Mouse (Mus musculus): Measurements from ENCODE around the gene Prss47. TPM values are rescaled to one million over a fixed set of nuclear protein-coding genes. Genes with fewer than 3 reads are reported as not detected.

Gene Prss47
- polyA plus RNA-seq, 1 experiment = not detected

DNA sequence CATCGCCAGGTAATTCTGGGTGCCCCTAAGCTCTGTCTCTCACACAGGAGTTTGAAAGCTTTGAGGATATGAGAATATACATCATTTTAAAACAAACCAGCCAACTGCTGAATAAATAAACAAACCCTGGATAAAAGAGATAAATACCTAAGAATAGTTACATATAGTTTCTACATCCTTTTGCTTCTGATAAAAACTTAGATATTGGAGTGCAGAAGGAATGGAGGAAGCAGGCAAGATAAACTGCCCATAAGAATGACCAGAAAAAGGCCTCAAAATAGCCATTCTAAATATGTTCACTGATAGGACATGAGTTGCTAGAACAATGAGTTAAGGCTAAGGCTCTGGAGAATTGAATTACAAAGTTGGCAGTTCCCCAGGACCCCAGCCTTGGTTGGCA, 45.8 kb downstream of the Prss47 start:
- no peak for TF ChIP-seq CTCF (IDR thresholded peaks at IDR 0.05; ENCODE audit: borderline replicate concordance, insufficient read depth, low read length)
- TF ChIP-seq POLR2A (IDR thresholded peaks at IDR 0.05; ENCODE audit: low read depth, low read length) = no peak
- Histone ChIP-seq H3K4me1 (ENCODE audit: control insufficient read depth, insufficient read depth, low read length) (no peaks in the 10 kb centered on the region), H3K27ac (ENCODE audit: insufficient read depth, low read length) (no peak overlapping the region)

DNA sequence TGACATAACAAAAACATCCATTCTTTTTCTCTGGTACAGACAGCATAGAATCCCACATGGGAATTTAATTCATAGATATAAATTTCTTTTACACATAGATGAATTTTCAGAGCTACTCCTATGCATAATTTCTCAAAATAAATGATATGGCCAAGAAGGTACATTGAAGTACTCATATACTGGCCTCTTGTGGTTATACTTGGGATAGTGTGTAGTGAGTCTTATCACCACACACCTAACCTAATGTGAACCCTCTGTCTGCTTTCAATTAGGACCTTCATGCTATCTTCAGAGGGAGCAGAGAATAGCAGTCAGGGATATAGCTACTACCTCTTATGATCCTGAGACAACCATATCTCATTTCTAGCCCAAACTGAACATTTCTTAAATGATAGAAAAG, 47.1 kb downstream of the Prss47 start:
- Histone ChIP-seq H3K27ac (ENCODE audit: insufficient read depth, low read length) (no peak overlapping the region), H3K4me3 (ENCODE audit: insufficient read depth, low read length) (no peak overlapping the region), H3K4me1 (ENCODE audit: control insufficient read depth, insufficient read depth, low read length) (no peaks in the 10 kb centered on the region)
- TF ChIP-seq CTCF (IDR thresholded peaks at IDR 0.05; ENCODE audit: borderline replicate concordance, insufficient read depth, low read length) (no peak), POLR2A (IDR thresholded peaks at IDR 0.05; ENCODE audit: low read depth, low read length) (no peak)

More for the DNA sequence above, 45.8 kb downstream of the Prss47 start:
- no peak overlapping the region for H3K4me3 ChIP-seq (ENCODE audit: insufficient read depth, low read length)

Other genes with a start within 250 kb of the Prss47 start
- gene Cntnap3, start 148.8 kb downstream of the Prss47 start, polyA plus RNA-seq (2011; ENCODE audit: insufficient read length, low read depth, missing spikeins) = 0.14 TPM in 1 of 2 replicates, not detected in the other
- gene Spata31, start 135.4 kb downstream of the Prss47 start, polyA plus RNA-seq (2011; ENCODE audit: insufficient read length, low read depth, missing spikeins) = not detected in 2 replicates
- gene Spata31d1c, start 19.7 kb downstream of the Prss47 start, polyA plus RNA-seq (2011; ENCODE audit: insufficient read length, low read depth, missing spikeins) = not detected in 2 replicates
- gene Mfsd14b, start 60.2 kb upstream of the Prss47 start, polyA plus RNA-seq (2011; ENCODE audit: insufficient read length, low read depth, missing spikeins) = 39.4 and 49.1 TPM in 2 replicates
- gene Olfr465-ps1, start 85.3 kb upstream of the Prss47 start, polyA plus RNA-seq (2011; ENCODE audit: insufficient read length, low read depth, missing spikeins) = not detected in 2 replicates
- gene Olfr466, start 97.5 kb upstream of the Prss47 start, polyA plus RNA-seq (2011; ENCODE audit: insufficient read length, low read depth, missing spikeins) = not detected in 2 replicates
- gene Nlrp4f, start 153.2 kb upstream of the Prss47 start, polyA plus RNA-seq (2011; ENCODE audit: insufficient read length, low read depth, missing spikeins) = not detected in 2 replicates
- gene Gm10775, start 206.8 kb upstream of the Prss47 start, polyA plus RNA-seq (2011; ENCODE audit: insufficient read length, low read depth, missing spikeins) = not detected in 2 replicates
- gene Zfp369, start 226.1 kb upstream of the Prss47 start, polyA plus RNA-seq (2011; ENCODE audit: insufficient read length, low read depth, missing spikeins) = 23.8 and 26.9 TPM in 2 replicates